Comparison of ENCODE assay signal across 12 mouse cellular contexts in genomic region chr13:14271476-14271875, GRCm38 (mm10).
"Had no signal": no experiment of that assay in that cellular context is flagged by ENCODE, and none has a peak within 500 bp of the region (broad histone marks: within the 10 kb centered on the region; RNA-seq: fewer than 3 reads in every experiment).

No protein-coding gene starts in this region.

- H3K27ac ChIP-seq: kidney, embryonic 15.5 days; limb, embryonic 13.5 days; liver, embryonic 14.5 days; neural tube, embryonic 15.5 days; stomach, embryonic 15.5 days had no signal

- H3K4me2 ChIP-seq: kidney, embryonic 15.5 days; limb, embryonic 13.5 days; neural tube, embryonic 15.5 days; stomach, embryonic 15.5 days had no signal

- H3K4me3 ChIP-seq: kidney, embryonic 15.5 days; limb, embryonic 13.5 days; myocyte; neural tube, embryonic 15.5 days; stomach, embryonic 15.5 days had no signal

- H3K36me3 ChIP-seq: kidney, embryonic 15.5 days; limb, embryonic 13.5 days; stomach, embryonic 15.5 days had no signal

- DNase-seq: kidney, adult 2 months; kidney, postnatal 14 days; lung, adult 18-20 months; midbrain, embryonic 14.5 days; thymus, postnatal 36 days had no signal

- H3K27me3 ChIP-seq: kidney, embryonic 15.5 days; limb, embryonic 13.5 days; neural tube, embryonic 15.5 days; stomach, embryonic 15.5 days had no signal

- ATAC-seq: intestine, embryonic 16.5 days had no signal

- H3K9me3 ChIP-seq: kidney, embryonic 15.5 days; limb, embryonic 13.5 days; neural tube, embryonic 15.5 days; stomach, embryonic 15.5 days had no signal

- H3K9ac ChIP-seq: kidney, embryonic 15.5 days; limb, embryonic 13.5 days; liver, embryonic 14.5 days; neural tube, embryonic 15.5 days; stomach, embryonic 15.5 days had no signal

- H3K4me1 ChIP-seq: kidney, embryonic 15.5 days; limb, embryonic 13.5 days; neural tube, embryonic 15.5 days; stomach, embryonic 15.5 days had no signal
